Mouse (Mus musculus) small intestine, adult 2 months (tissue): Measurements from ENCODE around the gene Zfp568.

Experiments used
- CTCF ChIP-seq: fragments of 200-500 bp; IDR thresholded peaks from 2 replicates; pipeline ENCODE4 v1.5.1; 2012; ENCODE audit warnings: low read depth, mild to moderate bottlenecking, control low read depth, inconsistent platforms, low read length, moderate library complexity, mixed read lengths; ENCODE audit not compliant: insufficient replicate concordance, insufficient read length; ENCODE audit errors: extremely low read depth
- POLR2A ChIP-seq: fragments of 200-500 bp; IDR thresholded peaks from 2 replicates; pipeline ENCODE4 v1.6.1; 2012; ENCODE audit warnings: low read depth, mild to moderate bottlenecking, control low read depth, inconsistent platforms, low read length, moderate library complexity

GRCm38 (mm10) chr7:30048126-30048525 is 64.4 kb downstream of the Zfp568 start:
- TF ChIP-seq CTCF, result no peak
- TF ChIP-seq POLR2A, result no peak
